In the genomic region with DNA sequence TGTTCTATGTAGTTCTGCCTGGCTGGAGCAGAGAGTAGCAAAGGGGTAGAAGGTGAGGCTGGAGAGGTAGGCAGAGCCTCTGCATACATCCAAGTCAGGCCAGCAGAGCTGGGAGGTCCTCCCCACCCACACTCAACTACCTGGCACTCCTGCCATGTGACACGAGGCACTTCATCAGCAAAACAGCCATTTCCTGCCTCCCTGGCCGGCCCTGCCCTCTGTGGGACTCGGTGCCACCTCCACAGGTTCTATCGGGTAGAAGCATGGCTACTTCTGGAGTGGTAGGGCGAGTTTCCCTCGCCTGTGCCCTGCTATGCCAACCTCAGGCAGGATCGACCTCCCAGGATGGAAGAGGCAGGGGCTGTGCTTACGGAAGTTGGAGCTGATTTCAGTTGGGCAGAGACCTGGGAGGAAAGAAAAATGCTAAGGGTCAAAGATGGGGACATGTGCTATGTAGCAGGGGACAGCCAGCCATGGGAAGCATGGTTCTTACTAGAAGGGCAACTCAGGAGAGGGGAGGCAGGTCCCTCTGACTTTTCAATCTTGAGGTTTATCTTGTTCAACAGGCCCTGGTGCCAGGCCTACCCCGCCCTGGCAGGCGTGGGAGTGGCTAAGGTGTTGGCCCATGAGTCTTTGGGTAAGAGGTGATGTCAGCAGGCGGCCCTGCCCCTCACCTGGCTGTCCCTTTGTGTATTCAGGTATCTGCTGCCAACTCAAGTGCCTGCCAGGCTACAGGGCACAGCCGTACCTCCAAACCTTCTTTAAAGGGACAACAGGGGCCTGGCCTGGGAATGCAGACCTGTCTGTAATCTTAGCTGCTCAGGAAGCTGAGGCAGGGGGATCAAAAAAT, we compare ENCODE assay signal across 11 mouse cellular contexts. TPM values are rescaled to one million over a fixed set of nuclear protein-coding genes. Genes with fewer than 3 reads are reported as not detected.
DNase-seq lines count a peak whose midpoint lies in the region; ATAC-seq and TF ChIP-seq lines count a peak whose summit lies in the region.
"Had no signal": no experiment of that assay in that cellular context is flagged by ENCODE, and none has a peak within 500 bp of the region (broad histone marks: within the 10 kb centered on the region; RNA-seq: fewer than 3 reads in every experiment).

No protein-coding gene starts in this region.

- H3K4me2 ChIP-seq in embryonic facial prominence, embryonic 15.5 days (replicated peaks), result no peak overlapping the region
- no peak overlapping the region for H3K4me2 ChIP-seq in midbrain, embryonic 14.5 days (ENCODE audit: low read length)
- H3K4me2 ChIP-seq: midbrain, embryonic 12.5 days had no signal

- peak overlapping the region; percentile 67 for H3K27ac ChIP-seq in embryonic facial prominence, embryonic 15.5 days (replicated peaks)
- peak overlapping the region; percentile 99 for H3K27ac ChIP-seq in small intestine, adult 2 months (ENCODE audit: insufficient read depth, low read depth, low read length)
- no peak overlapping the region for H3K27ac ChIP-seq in midbrain, embryonic 14.5 days (replicated peaks; ENCODE audit: low read depth, low read length)
- H3K27ac ChIP-seq: forebrain, embryonic 10.5 days; midbrain, embryonic 12.5 days had no signal

- peak; percentile 96 for DNase-seq in fat pad, adult 2 months (ENCODE audit: extremely low read depth, low read depth, low spot score)
- DNase-seq in lung, adult 2 months, result peak; percentile 79
- DNase-seq in midbrain, embryonic 14.5 days, result no peak
- no peak for DNase-seq in testis, postnatal 10 days (ENCODE audit: low spot score)
- DNase-seq: cerebellum, postnatal 36 days; heart, postnatal 10 days had no signal

- no peak for TF ChIP-seq CTCF in lung, adult 2 months (IDR thresholded peaks at IDR 0.05; ENCODE audit: insufficient read depth, low read length)
- TF ChIP-seq CTCF in small intestine, adult 2 months (IDR thresholded peaks at IDR 0.05; ENCODE audit: extremely low read depth, insufficient read length, insufficient replicate concordance, low read depth, low read length), result no peak

- WGBS in embryonic facial prominence, embryonic 15.5 days, result 73% methylated on average over 12 of the region's 12 CpGs
- WGBS in lung, adult 2 months, result 53% methylated on average over 12 of the region's 12 CpGs
- 14% methylated on average over 12 of the region's 12 CpGs for WGBS in small intestine, adult 2 months
- WGBS in midbrain, embryonic 14.5 days, result 82% methylated on average over 12 of the region's 12 CpGs

- peak; percentile 37; the same call in 1 of the 2 replicates for ATAC-seq in embryonic facial prominence, embryonic 15.5 days (ENCODE audit: insufficient number of reproducible peaks, low FRiP score, low TSS enrichment, low read depth)
- no peak for ATAC-seq in inflammation-experienced regulatory T-cells, adult 6 months
- ATAC-seq in midbrain, embryonic 14.5 days (ENCODE audit: low FRiP score, low TSS enrichment), result no peak

- no peaks in the 10 kb centered on the region for H3K36me3 ChIP-seq in embryonic facial prominence, embryonic 15.5 days
- H3K36me3 ChIP-seq in small intestine, adult 2 months (ENCODE audit: control insufficient read depth, insufficient read depth, low read length), result no peaks in the 10 kb centered on the region
- H3K36me3 ChIP-seq in midbrain, embryonic 14.5 days (ENCODE audit: control insufficient read depth, insufficient read depth, low read length), result no peaks in the 10 kb centered on the region
- H3K36me3 ChIP-seq: forebrain, embryonic 10.5 days; midbrain, embryonic 12.5 days had no signal

- peak; percentile 38; the same call in 1 of the 2 replicates for TF ChIP-seq POLR2A in lung, adult 2 months (IDR thresholded peaks at IDR 0.05; ENCODE audit: borderline replicate concordance, extremely low read depth, low read depth, low read length)
- peak; percentile 71; the same call in 1 of the 2 replicates for TF ChIP-seq POLR2A in small intestine, adult 2 months (IDR thresholded peaks at IDR 0.05; ENCODE audit: low read depth, low read length)

- H3K9me3 ChIP-seq in embryonic facial prominence, embryonic 15.5 days (replicated peaks), result no peaks in the 10 kb centered on the region
- no peaks in the 10 kb centered on the region for H3K9me3 ChIP-seq in midbrain, embryonic 14.5 days (ENCODE audit: control insufficient read depth, low read length)
- H3K9me3 ChIP-seq: forebrain, embryonic 10.5 days; midbrain, embryonic 12.5 days had no signal

- peaks cover 4% of the 10 kb centered on the region; the same call in 1 of the 2 replicates for H3K4me1 ChIP-seq in embryonic facial prominence, embryonic 15.5 days
- no peaks in the 10 kb centered on the region for H3K4me1 ChIP-seq in lung, adult 2 months (ENCODE audit: control insufficient read depth, insufficient read depth, low read length)
- peaks cover 13% of the 10 kb centered on the region for H3K4me1 ChIP-seq in small intestine, adult 2 months (ENCODE audit: control insufficient read depth, insufficient read depth, insufficient read length, low read length)
- no peaks in the 10 kb centered on the region for H3K4me1 ChIP-seq in midbrain, embryonic 14.5 days (ENCODE audit: control insufficient read depth, insufficient read depth, low read length)

- H3K9ac ChIP-seq in embryonic facial prominence, embryonic 15.5 days, result no peak overlapping the region
- H3K9ac ChIP-seq in midbrain, embryonic 14.5 days (replicated peaks; ENCODE audit: low read length), result no peak overlapping the region
- H3K9ac ChIP-seq: midbrain, embryonic 12.5 days had no signal

- peaks cover 32% of the 10 kb centered on the region for H3K27me3 ChIP-seq in embryonic facial prominence, embryonic 15.5 days
- no peaks in the 10 kb centered on the region for H3K27me3 ChIP-seq in small intestine, adult 2 months (ENCODE audit: control insufficient read depth, insufficient read depth, low read length)
- peaks cover 38% of the 10 kb centered on the region; the same call in 1 of the 2 replicates for H3K27me3 ChIP-seq in midbrain, embryonic 14.5 days (ENCODE audit: control insufficient read depth, insufficient read depth, low read length)

- no peak overlapping the region for H3K4me3 ChIP-seq in embryonic facial prominence, embryonic 15.5 days (replicated peaks)
- no peak overlapping the region for H3K4me3 ChIP-seq in lung, adult 2 months (replicated peaks; ENCODE audit: extremely low read depth, low read depth, low read length)
- peak overlapping the region; percentile 21; the same call in 1 of the 2 replicates for H3K4me3 ChIP-seq in small intestine, adult 2 months (ENCODE audit: low read depth, low read length)
- H3K4me3 ChIP-seq in midbrain, embryonic 14.5 days (replicated peaks; ENCODE audit: low read depth, low read length), result no peak overlapping the region
- H3K4me3 ChIP-seq: forebrain, embryonic 10.5 days; midbrain, embryonic 12.5 days had no signal

RNA-seq across cellular contexts. Expression of a gene that starts 6.5 kb away (rescaled TPM):
- polyA plus RNA-seq in embryonic facial prominence, embryonic 15.5 days (2015; fragmentation: Nextera tagmentation; extraction: Ambion mirVana), result 10.1 and 11.2 TPM in 2 replicates
- 68.7 and 72.5 TPM in 2 replicates for polyA plus RNA-seq in lung, adult 2 months (2012; rRNA removed)
- polyA plus RNA-seq in small intestine, adult 2 months (2012; rRNA removed), result 46.4 and 120 TPM in 2 replicates
- polyA plus RNA-seq in inflammation-experienced regulatory T-cells, adult 6 months (2017; shearing (Covaris generic)), result 1 to 10 TPM in 1 of 3 experiments, under 1 TPM in 2; 0.58 to 1.8 (median 0.80) TPM
- 2.1 and 3.1 TPM in 2 replicates for polyA plus RNA-seq in midbrain, embryonic 14.5 days (2014; fragmentation: Nextera tagmentation; extraction: Ambion mirVana)

Comparison
In these comparisons a context has a peak if more than half of its experiments do, and no peak if none do; other contexts are left out.
1. DNase-seq: peak in fat pad, adult 2 months (single experiment) and lung, adult 2 months (single experiment); none in midbrain, embryonic 14.5 days (single experiment) and testis, postnatal 10 days (single experiment).